Mouse (Mus musculus) heart, postnatal 0 days (tissue): Measurements from ENCODE around the gene Immp2l.

Experiments used
- CTCF ChIP-seq: IDR thresholded peaks from 2 replicates; pipeline ENCODE4 v1.5.1; 2016; ENCODE audit warnings: antibody characterized with exemption, control low read depth, low read depth
- EP300 ChIP-seq: IDR thresholded peaks from 2 replicates; pipeline ENCODE4 v1.6.1; 2016; ENCODE audit warnings: antibody characterized with exemption, low read depth

DNA sequence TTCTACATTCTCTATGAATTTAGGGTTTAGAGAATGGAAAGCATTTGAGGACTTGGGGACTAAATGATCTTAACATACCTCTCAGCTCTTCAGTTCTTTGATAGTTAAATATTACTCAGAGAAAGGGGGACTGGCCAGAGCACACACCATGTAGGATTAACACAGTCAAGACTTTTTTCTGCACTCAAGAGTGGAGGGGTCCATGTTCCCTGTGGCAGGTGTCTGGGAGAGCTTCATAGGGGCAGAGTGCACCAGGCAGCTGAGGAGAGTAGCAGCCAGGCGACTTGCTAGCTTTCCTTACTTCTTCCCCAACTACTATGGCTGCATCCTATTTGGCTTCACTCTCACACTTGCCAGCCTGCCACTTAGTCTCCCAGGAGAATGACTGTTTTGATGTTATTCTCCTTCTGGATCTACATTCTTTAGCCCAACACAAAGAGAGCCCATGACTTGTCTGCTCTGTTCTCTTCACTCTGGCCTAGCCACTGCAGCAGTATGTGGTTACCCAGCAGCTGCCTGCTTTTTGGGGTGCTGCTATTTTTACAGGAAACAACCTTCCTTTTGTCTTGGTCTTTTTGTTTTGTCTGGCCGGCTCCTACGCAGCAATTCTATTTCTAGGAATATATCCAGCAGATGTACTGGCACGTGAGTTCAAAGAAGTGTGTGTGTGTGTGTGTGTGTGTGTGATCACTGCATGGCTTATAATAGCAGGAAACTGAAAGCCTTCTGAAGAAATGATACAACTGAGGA lies 621.1 kb downstream of the Immp2l start:
- TF ChIP-seq CTCF (no peak), EP300 (no peak)
